Mouse (Mus musculus): ENCODE data around the gene Ppp2r2d. TPM values are rescaled to one million over a fixed set of nuclear protein-coding genes. Genes with fewer than 3 reads are reported as not detected.

Ppp2r2d gene
- polyA plus RNA-seq, 1 experiment from 2014 or later, result 33.1 TPM

DNA sequence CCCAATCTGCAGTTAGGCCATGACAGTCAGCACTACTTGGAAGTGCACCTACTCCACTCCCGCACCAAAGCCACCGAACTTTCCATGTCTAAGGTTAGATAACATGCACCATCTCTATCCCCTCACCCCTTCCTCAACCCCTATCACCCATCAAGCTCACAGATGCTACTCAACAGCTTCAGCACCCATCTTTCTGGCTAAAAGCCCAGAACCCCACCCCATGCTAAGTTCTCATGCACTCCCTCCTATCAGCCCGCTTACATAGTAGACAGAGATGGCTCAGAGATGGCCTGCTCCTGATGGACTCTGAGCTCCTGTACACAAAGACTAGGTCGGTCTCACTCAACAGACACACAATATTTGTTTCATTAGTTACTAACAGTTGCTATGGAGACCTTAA, 2.5 kb upstream of the Ppp2r2d start:
- H3K27me3 ChIP-seq, result no peaks in the 10 kb centered on the region
- no peak overlapping the region for H3K4me3 ChIP-seq
- H3K4me2 ChIP-seq, result no peak overlapping the region
- H3K9me3 ChIP-seq, result no peaks in the 10 kb centered on the region
- WGBS, result 88% methylated on average over 4 of the region's 4 CpGs
- no peak overlapping the region for H3K27ac ChIP-seq
- no peaks in the 10 kb centered on the region for H3K36me3 ChIP-seq
- H3K9ac ChIP-seq, result no peak overlapping the region
- ATAC-seq (ENCODE audit: insufficient number of reproducible peaks, low FRiP score, low TSS enrichment, low read depth), result no peak
- peaks cover 34% of the 10 kb centered on the region for H3K4me1 ChIP-seq

DNA sequence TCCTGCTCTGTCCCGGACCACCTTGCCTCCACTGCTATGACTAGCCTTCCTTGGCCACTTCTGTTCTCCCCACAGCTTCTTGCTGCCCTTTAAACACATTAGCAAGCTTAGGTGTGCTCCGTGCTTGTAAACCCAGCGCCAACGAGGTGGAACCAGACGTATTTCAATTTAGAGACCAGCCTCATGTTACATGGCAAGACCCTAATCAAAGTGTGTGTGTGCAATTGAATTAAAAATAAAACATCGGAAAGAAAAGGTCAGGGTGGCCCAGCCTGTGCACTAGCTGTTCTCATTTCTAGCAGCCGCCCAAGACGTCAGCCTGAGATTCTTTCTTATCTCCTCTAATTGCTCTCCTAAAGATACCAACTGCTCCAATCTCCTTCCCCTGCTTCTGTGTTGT, 768 bp upstream of the Ppp2r2d start:
- WGBS, result 25% methylated on average over 8 of the region's 8 CpGs

GRCm38 (mm10) chr7:138846502-138846991, 668 bp downstream of the Ppp2r2d start:
- H3K27me3 ChIP-seq, result no peaks in the 10 kb centered on the region
- peak overlapping the region; percentile 96 for H3K27ac ChIP-seq
- peaks cover 6% of the 10 kb centered on the region for H3K36me3 ChIP-seq
- H3K4me2 ChIP-seq, result peak overlapping the region; percentile 64
- peak overlapping the region; percentile 89 for H3K4me3 ChIP-seq
- ATAC-seq (ENCODE audit: insufficient number of reproducible peaks, low FRiP score, low TSS enrichment, low read depth), result peak; percentile 81
- H3K9ac ChIP-seq, result peak overlapping the region; percentile 97
- H3K9me3 ChIP-seq, result no peaks in the 10 kb centered on the region
- H3K4me1 ChIP-seq, result peaks cover 31% of the 10 kb centered on the region
- WGBS, result under 1% methylated on average over 52 of the region's 61 CpGs

More for the DNA sequence above, 768 bp upstream of the Ppp2r2d start:
- peak overlapping the region; percentile 89 for H3K4me3 ChIP-seq
- peak overlapping the region; percentile 64 for H3K4me2 ChIP-seq
- peak overlapping the region; percentile 33; the same call in 1 of the 2 replicates for H3K27ac ChIP-seq
- H3K36me3 ChIP-seq, result 0 out of 2 replicates have a peak, but pooled peaks cover under 1% of the 10 kb centered on the region
- no peaks in the 10 kb centered on the region for H3K9me3 ChIP-seq
- 0 out of 2 replicates have a peak overlapping the region, but pooled peaks have one; percentile 7 for H3K9ac ChIP-seq
- H3K4me1 ChIP-seq, result peaks cover 35% of the 10 kb centered on the region
- no peak for ATAC-seq (ENCODE audit: insufficient number of reproducible peaks, low FRiP score, low TSS enrichment, low read depth)
- H3K27me3 ChIP-seq, result no peaks in the 10 kb centered on the region

GRCm38 (mm10) chr7:138847316-138848027, 1.6 kb downstream of the Ppp2r2d start:
- Histone ChIP-seq H3K9me3 (no peaks in the 10 kb centered on the region), H3K4me2 (peak overlapping the region; percentile 64), H3K36me3 (peaks cover 15% of the 10 kb centered on the region), H3K9ac (peak overlapping the region; percentile 97), H3K4me1 (peaks cover 31% of the 10 kb centered on the region), H3K27me3 (no peaks in the 10 kb centered on the region), H3K4me3 (peak overlapping the region; percentile 89), H3K27ac (peak overlapping the region; percentile 96; the same call in 1 of the 2 replicates)
- no peak for ATAC-seq (ENCODE audit: insufficient number of reproducible peaks, low FRiP score, low TSS enrichment, low read depth)
- WGBS, result 44% methylated on average over 13 of the region's 13 CpGs

DNA sequence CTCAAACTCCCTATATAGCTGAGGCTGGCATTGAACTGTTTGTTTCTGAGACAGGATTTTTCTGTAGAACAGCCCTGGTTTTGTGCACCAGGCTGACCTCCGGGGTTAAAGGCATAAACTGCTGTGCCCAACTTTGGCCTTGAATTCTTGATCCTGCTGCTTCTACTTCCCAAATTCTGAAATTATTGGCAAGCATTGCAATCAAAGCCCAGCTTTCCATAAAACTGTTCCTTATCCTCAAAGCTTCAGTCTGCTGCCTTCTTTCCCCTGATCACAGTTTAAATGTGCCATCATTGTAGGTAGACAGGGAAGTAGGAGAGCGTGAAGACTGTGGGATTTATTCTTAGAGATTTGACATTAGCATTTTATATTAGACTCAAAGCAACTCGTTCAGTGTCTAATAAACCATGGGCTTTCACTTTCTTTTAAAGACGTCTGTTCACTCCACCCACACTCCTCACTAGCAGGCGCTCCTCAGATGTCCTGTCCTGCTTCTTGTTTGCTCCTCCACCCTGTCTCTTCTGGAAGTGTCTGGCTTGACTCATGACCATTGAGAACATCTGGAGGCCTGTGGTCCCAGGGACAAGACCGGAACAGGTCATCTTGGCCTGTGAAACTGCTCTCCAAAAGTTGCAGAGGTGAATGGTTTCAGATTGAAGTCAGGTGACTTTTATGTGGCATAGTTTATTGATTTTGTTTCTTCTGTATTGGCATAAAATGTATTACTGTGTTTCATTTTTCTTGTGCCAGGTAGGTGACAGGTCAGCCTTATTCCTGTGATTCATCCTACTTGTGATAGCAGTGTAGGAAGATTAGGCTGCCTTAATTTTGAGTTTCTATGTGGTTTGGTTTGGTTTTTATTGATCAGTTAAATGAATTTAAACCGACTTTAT, 2.4 kb downstream of the Ppp2r2d start:
- ATAC-seq (ENCODE audit: insufficient number of reproducible peaks, low FRiP score, low TSS enrichment, low read depth), result no peak
- Histone ChIP-seq H3K4me2 (peak overlapping the region; percentile 64; the same call in 1 of the 2 replicates), H3K4me3 (0 out of 2 replicates have a peak overlapping the region, but pooled peaks have one; percentile 89), H3K9ac (no peak overlapping the region), H3K27me3 (no peaks in the 10 kb centered on the region), H3K9me3 (no peaks in the 10 kb centered on the region), H3K4me1 (peaks cover 31% of the 10 kb centered on the region), H3K27ac (no peak overlapping the region), H3K36me3 (peaks cover 23% of the 10 kb centered on the region)
- WGBS, result 62% methylated on average over 7 of the region's 7 CpGs

DNA sequence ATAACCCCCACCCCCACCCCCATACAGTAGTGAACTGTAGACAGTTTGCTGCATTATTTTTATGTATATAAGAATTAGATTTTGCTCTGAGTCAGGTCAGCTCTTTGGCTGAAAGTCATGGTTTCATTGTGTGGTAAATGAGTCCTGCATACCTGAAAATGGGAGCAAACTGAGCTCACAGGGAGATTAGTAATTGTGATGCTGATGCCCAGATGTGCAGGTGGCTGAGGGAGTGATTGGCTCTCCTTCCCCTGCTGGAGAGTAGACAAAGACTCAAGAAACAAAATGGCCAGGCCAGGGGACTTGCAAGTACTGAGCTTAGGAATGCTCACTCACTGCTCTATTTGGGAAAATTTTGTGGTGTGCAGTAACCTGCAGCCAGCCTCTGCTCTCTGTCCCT, 4.2 kb downstream of the Ppp2r2d start:
- Histone ChIP-seq H3K4me3 (no peak overlapping the region), H3K27me3 (no peaks in the 10 kb centered on the region), H3K9me3 (no peaks in the 10 kb centered on the region), H3K9ac (no peak overlapping the region), H3K36me3 (peaks cover 31% of the 10 kb centered on the region), H3K27ac (no peak overlapping the region), H3K4me2 (no peak overlapping the region), H3K4me1 (peaks cover 14% of the 10 kb centered on the region)
- no peak for ATAC-seq (ENCODE audit: insufficient number of reproducible peaks, low FRiP score, low TSS enrichment, low read depth)

- ATAC-seq (ENCODE audit: insufficient number of reproducible peaks, low FRiP score, low TSS enrichment, low read depth), result no peak
- Histone ChIP-seq H3K4me3 (no peak overlapping the region), H3K4me2 (no peak overlapping the region), H3K27ac (no peak overlapping the region), H3K36me3 (peaks cover 35% of the 10 kb centered on the region), H3K9ac (no peak overlapping the region), H3K4me1 (peaks cover 4% of the 10 kb centered on the region; the same call in 1 of the 2 replicates), H3K9me3 (no peaks in the 10 kb centered on the region), H3K27me3 (no peaks in the 10 kb centered on the region)
- WGBS, result 94% methylated on average over 4 of the region's 4 CpGs
Observed at GRCm38 (mm10) chr7:138853417-138854031, 7.6 kb downstream of the Ppp2r2d start.

GRCm38 (mm10) chr7:138854201-138854600, 8.3 kb downstream of the Ppp2r2d start:
- WGBS, result 85% methylated on average over 2 of the region's 2 CpGs

DNA sequence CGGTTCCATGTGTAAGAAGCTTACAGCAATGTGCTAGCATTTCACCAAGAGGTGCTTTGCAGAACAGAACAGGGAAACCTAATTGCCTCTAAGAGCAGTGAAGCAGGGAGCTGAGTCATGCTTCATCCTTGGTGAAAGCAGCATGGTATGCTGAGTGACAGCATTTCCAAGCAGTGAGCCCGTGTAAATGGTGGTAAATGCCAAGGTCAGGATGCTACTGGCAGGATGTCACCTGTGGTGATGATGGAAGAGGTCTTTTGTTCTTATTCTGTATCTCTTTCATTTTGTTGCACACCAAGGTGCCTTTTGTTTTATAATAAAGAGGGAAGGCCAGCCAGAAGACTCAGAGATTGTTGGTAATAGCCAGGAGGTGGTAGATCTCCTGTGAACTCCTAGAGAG, 10.8 kb downstream of the Ppp2r2d start:
- no peak overlapping the region for H3K9ac ChIP-seq
- H3K4me3 ChIP-seq, result no peak overlapping the region
- H3K27me3 ChIP-seq, result no peaks in the 10 kb centered on the region
- no peak overlapping the region for H3K4me2 ChIP-seq
- no peak overlapping the region for H3K27ac ChIP-seq
- no peak for ATAC-seq (ENCODE audit: insufficient number of reproducible peaks, low FRiP score, low TSS enrichment, low read depth)
- 0 out of 2 replicates have a peak, but pooled peaks cover 3% of the 10 kb centered on the region for H3K4me1 ChIP-seq
- no peaks in the 10 kb centered on the region for H3K9me3 ChIP-seq
- H3K36me3 ChIP-seq, result peaks cover 28% of the 10 kb centered on the region
- 80% methylated on average over 2 of the region's 2 CpGs for WGBS

More at GRCm38 (mm10) chr7:138854201-138854600, 8.3 kb downstream of the Ppp2r2d start:
- 0 out of 2 replicates have a peak, but pooled peaks cover 3% of the 10 kb centered on the region for H3K4me1 ChIP-seq
- H3K27ac ChIP-seq, result no peak overlapping the region
- no peaks in the 10 kb centered on the region for H3K9me3 ChIP-seq
- peaks cover 35% of the 10 kb centered on the region for H3K36me3 ChIP-seq
- no peak overlapping the region for H3K4me3 ChIP-seq
- no peak overlapping the region for H3K9ac ChIP-seq
- H3K4me2 ChIP-seq, result no peak overlapping the region
- no peaks in the 10 kb centered on the region for H3K27me3 ChIP-seq
- no peak for ATAC-seq (ENCODE audit: insufficient number of reproducible peaks, low FRiP score, low TSS enrichment, low read depth)

DNA sequence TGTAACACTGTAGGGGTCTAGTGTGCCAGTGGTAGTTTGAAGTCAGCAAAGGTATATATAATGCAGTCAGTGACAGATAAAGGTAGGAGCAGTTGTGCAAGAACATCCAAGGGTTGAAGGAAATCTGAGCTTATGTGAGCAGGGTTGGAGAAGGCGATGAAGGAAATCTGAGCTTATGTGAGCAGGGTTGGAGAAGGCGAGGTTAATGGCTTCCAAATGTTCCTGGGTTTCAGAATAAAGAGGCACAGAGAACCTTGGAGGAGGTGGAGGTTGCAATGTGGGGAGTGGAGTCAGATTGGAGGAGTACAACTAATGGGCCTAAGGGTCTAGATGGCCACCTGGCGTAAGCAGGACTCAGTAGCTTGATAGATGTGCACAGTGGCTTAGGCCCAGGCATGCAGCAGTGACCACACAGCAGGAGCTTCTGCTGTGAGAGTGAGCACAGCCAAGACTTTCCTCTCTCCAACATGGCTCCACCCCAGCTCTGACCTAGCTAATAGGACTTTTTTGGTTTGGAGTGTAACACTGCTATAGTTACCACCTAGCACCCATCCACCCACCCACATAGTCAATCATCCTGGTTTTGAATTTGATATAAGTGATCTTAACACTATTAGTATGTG, 18.2 kb downstream of the Ppp2r2d start:
- ATAC-seq (ENCODE audit: insufficient number of reproducible peaks, low FRiP score, low TSS enrichment, low read depth), result no peak
- no peak overlapping the region for H3K9ac ChIP-seq
- H3K4me3 ChIP-seq, result no peak overlapping the region
- H3K36me3 ChIP-seq, result peaks cover 7% of the 10 kb centered on the region
- H3K4me1 ChIP-seq, result peaks cover 14% of the 10 kb centered on the region
- H3K27me3 ChIP-seq, result no peaks in the 10 kb centered on the region
- no peaks in the 10 kb centered on the region for H3K9me3 ChIP-seq
- no peak overlapping the region for H3K4me2 ChIP-seq
- 0 out of 2 replicates have a peak overlapping the region, but pooled peaks have one; percentile 47 for H3K27ac ChIP-seq
- WGBS, result 50% methylated on average over 3 of the region's 3 CpGs

DNA sequence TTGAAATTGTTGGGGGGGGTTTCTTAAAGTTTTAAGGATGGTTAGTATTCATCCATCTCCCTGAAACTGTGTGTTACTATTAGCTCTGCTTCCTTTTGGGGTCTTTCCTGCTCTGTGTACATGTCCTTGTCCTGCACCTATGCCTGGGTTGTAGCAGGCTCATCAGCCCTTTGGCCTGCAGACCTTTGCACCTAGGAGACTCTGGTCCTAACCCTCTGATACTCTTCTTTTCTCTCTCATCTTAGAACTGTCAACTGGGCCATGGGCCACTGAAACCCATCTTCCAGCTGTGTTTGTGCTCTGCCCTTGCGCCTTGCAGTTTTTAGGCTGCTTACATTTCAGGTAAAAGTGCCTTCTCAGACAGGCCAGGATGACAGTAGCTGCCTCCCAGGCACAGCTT, 18.9 kb downstream of the Ppp2r2d start:
- no peak for ATAC-seq (ENCODE audit: insufficient number of reproducible peaks, low FRiP score, low TSS enrichment, low read depth)
- Histone ChIP-seq H3K4me2 (no peak overlapping the region), H3K4me3 (no peak overlapping the region), H3K4me1 (peaks cover 14% of the 10 kb centered on the region), H3K9ac (no peak overlapping the region), H3K27ac (no peak overlapping the region), H3K9me3 (no peaks in the 10 kb centered on the region), H3K27me3 (no peaks in the 10 kb centered on the region), H3K36me3 (peaks cover 13% of the 10 kb centered on the region)
- 100% methylated on average over 1 of the region's 1 CpGs for WGBS
